Mouse (Mus musculus) intestine, embryonic 14.5 days (tissue): Measurements from ENCODE around the gene Slc6a21. TPM values are rescaled to one million over a fixed set of nuclear protein-coding genes. Genes with fewer than 3 reads are reported as not detected.

ENCODE experiments used
- ATAC-seq: fragments of 200-750 bp; cut with Nextera tagmentation; replicated peaks from 2 replicates; pipeline ENCODE4 v1.8.0; 2017; ENCODE audit warnings: low read depth, moderate number of reproducible peaks, moderate TSS enrichment, moderate library complexity; ENCODE audit not compliant: low FRiP score, low TSS enrichment
- DNase-seq: peaks from one replicate; pipeline ENCODE4 v3.0.0-alpha.2; 2018; ENCODE audit warnings: low spot score
- H3K27ac ChIP-seq: fragments of 300-500 bp; sonication (generic); 2 replicates; pipeline ENCODE4 v1.5.1; 2014; ENCODE audit warnings: low read depth, mild to moderate bottlenecking, control low read depth
- H3K27me3 ChIP-seq: fragments of 300-500 bp; sonication (generic); replicated peaks from 2 replicates; pipeline ENCODE4 v1.6.1; 2014; ENCODE audit warnings: low read length, control low read depth; ENCODE audit not compliant: control insufficient read depth, insufficient read depth
- H3K36me3 ChIP-seq: fragments of 300-500 bp; sonication (generic); 2 replicates; pipeline ENCODE4 v1.6.1; 2014; ENCODE audit warnings: low read length, control low read depth; ENCODE audit not compliant: control insufficient read depth, insufficient read depth
- H3K4me1 ChIP-seq: fragments of 300-500 bp; sonication (generic); replicated peaks from 2 replicates; pipeline ENCODE4 v1.6.1; 2014; ENCODE audit warnings: low read length, control low read depth, mixed read lengths; ENCODE audit not compliant: control insufficient read depth, insufficient read depth
- H3K4me2 ChIP-seq: fragments of 300-500 bp; sonication (generic); 2 replicates; pipeline ENCODE4 v1.6.1; 2014; ENCODE audit warnings: low read length
- H3K4me3 ChIP-seq: fragments of 300-500 bp; sonication (generic); 2 replicates; pipeline ENCODE4 v1.5.1; 2014; ENCODE audit warnings: low read depth, low read length, control low read depth, mixed read lengths
- H3K9ac ChIP-seq: fragments of 300-500 bp; sonication (generic); 2 replicates; pipeline ENCODE4 v1.6.1; 2014; ENCODE audit warnings: mild to moderate bottlenecking, low read length
- H3K9me3 ChIP-seq: fragments of 300-500 bp; sonication (generic); 2 replicates; pipeline ENCODE4 v1.6.1; 2016; ENCODE audit warnings: low read length, control low read depth; ENCODE audit not compliant: control insufficient read depth
- WGBS: fragments of 180-500 bp; shearing (Covaris S2); extraction: QIAGEN DNeasy Blood & Tissue Kit; methylation state at CpG from one replicate; pipeline ENCODE4 v1.1.7; 2014; 5-methylcytosine and 5-hydroxymethylcytosine counted together
- polyA plus RNA-seq: library from polyadenylated mRNA; unstranded; fragments of >200 nt; fragmentation: Nextera tagmentation; extraction: Ambion mirVana; gene quantifications from 2 replicates; pipeline ENCODE4 v1.2.1, GENCODE M21; 2014

Slc6a21 gene
- polyA plus RNA-seq, 1 experiment from 2014 or later: not detected

DNA sequence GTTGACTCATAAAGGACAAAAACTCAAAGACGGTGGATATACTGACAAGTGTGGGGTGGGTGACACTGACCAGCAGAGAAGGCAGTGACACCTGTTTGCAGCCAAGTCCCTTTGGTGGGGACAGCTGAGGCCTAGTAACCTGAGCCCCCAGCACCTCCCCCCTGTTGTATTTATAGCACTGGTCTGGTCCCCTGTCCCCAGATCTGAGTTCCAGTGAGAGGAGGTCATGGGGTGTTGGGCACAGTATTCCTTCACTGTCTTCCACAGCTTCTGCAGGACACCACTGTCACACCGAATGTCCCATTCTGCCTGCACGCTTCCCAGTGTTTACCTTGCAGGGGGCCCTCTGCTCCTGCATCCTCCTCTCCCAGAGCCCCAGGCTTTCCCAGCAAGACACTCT is 57.3 kb downstream of the Slc6a21 start:
- Histone ChIP-seq H3K4me2 (0 out of 2 replicates have a peak overlapping the region, but pooled peaks have one; percentile 14), H3K9ac (no peak overlapping the region), H3K27me3 (no peaks in the 10 kb centered on the region), H3K27ac (no peak overlapping the region), H3K36me3 (no peaks in the 10 kb centered on the region), H3K9me3 (no peaks in the 10 kb centered on the region), H3K4me3 (no peak overlapping the region), H3K4me1 (peaks cover 42% of the 10 kb centered on the region)
- WGBS: 19% methylated on average over 3 of the region's 3 CpGs
- no peak for ATAC-seq
- no peak for DNase-seq

GRCm38 (mm10) chr7:45335056-45335455 is 57.7 kb downstream of the Slc6a21 start, which contains the start of gene Hrc:
Hrc (plus strand) TSS chr7:45335290.
- no peak within 1 kb of the TSS; the same call in 1 of the 2 replicates for H3K9ac ChIP-seq
- 32% methylated on average over 5 of the region's 5 CpGs for WGBS
- peaks cover 44% of the 10 kb centered on the region for H3K4me1 ChIP-seq
- DNase-seq (no peak), ATAC-seq (no peak)
- peak within 1 kb of the TSS; percentile 65; the same call in 1 of the 2 replicates for H3K4me3 ChIP-seq
- no peaks in the 10 kb centered on the region for H3K36me3 ChIP-seq
- peak within 1 kb of the TSS; percentile 93 for H3K4me2 ChIP-seq
- H3K27me3 ChIP-seq: no peaks in the 10 kb centered on the region
- peak within 1 kb of the TSS; percentile 89; the same call in 1 of the 2 replicates for H3K27ac ChIP-seq
- H3K9me3 ChIP-seq: no peaks in the 10 kb centered on the region

- no peaks in the 10 kb centered on the region for H3K9me3 ChIP-seq
- DNase-seq (no peak), ATAC-seq (no peak)
- WGBS: 92% methylated on average over 4 of the region's 4 CpGs
- H3K9ac ChIP-seq: no peak overlapping the region
- H3K27me3 ChIP-seq: no peaks in the 10 kb centered on the region
- H3K4me2 ChIP-seq: no peak overlapping the region
- no peak overlapping the region for H3K4me3 ChIP-seq
- H3K27ac ChIP-seq: no peak overlapping the region
- H3K4me1 ChIP-seq: peaks cover 53% of the 10 kb centered on the region
- H3K36me3 ChIP-seq: no peaks in the 10 kb centered on the region
Observed at GRCm38 (mm10) chr7:45336319-45336718, 59.0 kb downstream of the Slc6a21 start.

DNA sequence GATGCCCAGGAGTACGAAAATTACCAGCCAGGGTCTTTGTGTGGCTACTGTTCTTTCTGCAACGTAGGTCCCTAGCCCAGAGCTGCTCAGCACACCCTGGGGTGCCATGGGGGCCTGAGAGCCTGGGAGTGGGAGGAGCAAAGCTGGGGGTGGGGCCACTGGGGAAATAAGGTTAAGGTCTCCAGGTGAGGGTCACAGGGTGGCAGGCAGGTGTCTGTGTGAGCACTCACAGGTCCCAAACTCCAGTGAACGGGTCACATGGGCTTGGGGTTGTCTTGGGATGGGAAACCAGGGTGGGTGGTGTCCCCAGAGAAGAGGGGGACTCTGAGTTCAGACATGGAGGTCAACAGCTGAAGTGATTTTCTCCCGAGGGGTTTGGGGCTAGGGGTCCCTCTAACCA is 60.2 kb downstream of the Slc6a21 start:
- Histone ChIP-seq H3K4me3 (no peak overlapping the region), H3K9ac (no peak overlapping the region), H3K27ac (no peak overlapping the region), H3K27me3 (no peaks in the 10 kb centered on the region), H3K9me3 (no peaks in the 10 kb centered on the region), H3K36me3 (no peaks in the 10 kb centered on the region), H3K4me1 (peaks cover 48% of the 10 kb centered on the region), H3K4me2 (peak overlapping the region; percentile 76; the same call in 1 of the 2 replicates)
- DNase-seq (no peak), ATAC-seq (no peak)
- 20% methylated on average over 4 of the region's 4 CpGs for WGBS

DNA sequence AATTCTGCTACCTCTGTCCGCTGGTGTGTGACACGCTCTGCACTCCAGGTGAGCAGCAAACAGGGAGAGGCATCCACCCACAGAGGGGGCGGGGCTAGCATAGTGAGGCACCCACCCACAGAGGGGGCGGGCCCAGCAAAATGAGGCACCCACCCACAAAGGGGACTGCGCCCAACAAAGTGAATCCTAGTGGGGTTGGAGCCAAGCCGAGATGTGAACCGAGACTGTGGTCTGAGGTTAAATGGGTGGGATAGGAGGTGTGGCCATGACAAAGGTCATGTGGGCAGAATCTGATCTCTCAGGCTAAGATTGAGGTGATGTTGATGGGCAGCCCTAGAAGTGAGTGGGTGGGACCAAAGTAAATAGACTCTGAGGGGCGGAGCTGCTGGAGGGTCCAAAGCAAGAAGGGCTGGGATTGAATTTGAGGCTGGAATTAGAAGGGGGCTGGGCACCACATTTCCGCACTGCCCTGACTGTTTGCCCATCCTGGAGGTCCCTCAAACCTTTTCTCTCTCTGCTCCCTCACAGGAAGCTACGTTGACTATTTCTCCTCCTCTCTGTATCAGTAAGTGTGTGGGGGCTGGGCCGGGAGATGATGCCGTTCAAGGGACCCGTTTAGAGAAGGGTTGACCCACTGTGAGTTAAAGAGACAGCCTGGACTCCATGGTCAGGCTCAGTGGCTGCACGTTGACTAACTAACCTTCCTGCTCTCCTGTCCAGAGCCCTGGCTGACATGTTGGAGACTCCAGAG is 61.0 kb downstream of the Slc6a21 start:
- DNase-seq (peak; percentile 84), ATAC-seq (peak; percentile 34)
- peaks cover 42% of the 10 kb centered on the region for H3K4me1 ChIP-seq
- no peaks in the 10 kb centered on the region for H3K27me3 ChIP-seq
- H3K4me3 ChIP-seq: peak overlapping the region; percentile 40
- no peak overlapping the region for H3K9ac ChIP-seq
- no peaks in the 10 kb centered on the region for H3K9me3 ChIP-seq
- 2% methylated on average over 14 of the region's 14 CpGs for WGBS
- peak overlapping the region; percentile 76 for H3K4me2 ChIP-seq
- no peaks in the 10 kb centered on the region for H3K36me3 ChIP-seq
- peak overlapping the region; percentile 58 for H3K27ac ChIP-seq

Other genes starting within 250 kb of the Slc6a21 start
- gene Prr12, start 224.6 kb upstream of the Slc6a21 start, polyA plus RNA-seq: 14.0 and 15.0 TPM in 2 replicates
- gene Nosip, start 215.1 kb upstream of the Slc6a21 start, polyA plus RNA-seq: 57.2 and 63.0 TPM in 2 replicates
- 21.8 and 24.0 TPM in 2 replicates for gene Prrg2, start 214.8 kb upstream of the Slc6a21 start, polyA plus RNA-seq
- 313 and 323 TPM in 2 replicates for gene Rcn3, start 185.3 kb upstream of the Slc6a21 start, polyA plus RNA-seq
- 64.1 and 65.1 TPM in 2 replicates for gene Fcgrt, start 173.7 kb upstream of the Slc6a21 start, polyA plus RNA-seq
- 1,923 and 1,961 TPM in 2 replicates for gene Rps11, start 153.1 kb upstream of the Slc6a21 start, polyA plus RNA-seq
- 1,687 and 1,710 TPM in 2 replicates for gene Rpl13a, start 148.8 kb upstream of the Slc6a21 start, polyA plus RNA-seq
- gene Gm45713, start 141.3 kb upstream of the Slc6a21 start, polyA plus RNA-seq: 0.72 and 0.81 TPM in 2 replicates
- 1.3 and 2.1 TPM in 2 replicates for gene Flt3l, start 141.1 kb upstream of the Slc6a21 start, polyA plus RNA-seq
- 108 and 113 TPM in 2 replicates for gene Pih1d1, start 123.2 kb upstream of the Slc6a21 start, polyA plus RNA-seq
- 50.9 and 66.6 TPM in 2 replicates for gene Aldh16a1, start 122.9 kb upstream of the Slc6a21 start, polyA plus RNA-seq
- 0.07 TPM in 1 of 2 replicates, not detected in the other for gene Slc17a7, start 113.6 kb upstream of the Slc6a21 start, polyA plus RNA-seq
- gene Gfy, start 97.9 kb upstream of the Slc6a21 start, polyA plus RNA-seq: not detected in 2 replicates
- gene Pth2, start 96.5 kb upstream of the Slc6a21 start, polyA plus RNA-seq: not detected in 2 replicates
- gene Ccdc155, start 72.6 kb upstream of the Slc6a21 start, polyA plus RNA-seq: 0.43 and 0.73 TPM in 2 replicates
- gene Dkkl1, start 65.4 kb upstream of the Slc6a21 start, polyA plus RNA-seq: 0.80 and 1.0 TPM in 2 replicates
- 129 and 139 TPM in 2 replicates for gene Tead2, start 61.8 kb upstream of the Slc6a21 start, polyA plus RNA-seq
- gene Cd37, start 38.4 kb upstream of the Slc6a21 start, polyA plus RNA-seq: 2.6 and 3.0 TPM in 2 replicates
- 0.24 TPM in 1 of 2 replicates, not detected in the other for gene Slc6a16, start 36.4 kb upstream of the Slc6a21 start, polyA plus RNA-seq
- 18.7 and 21.3 TPM in 2 replicates for gene Trpm4, start 56.3 kb downstream of the Slc6a21 start, polyA plus RNA-seq
- gene Hrc, start 57.8 kb downstream of the Slc6a21 start, polyA plus RNA-seq: 0.58 and 0.63 TPM in 2 replicates
- 5.5 and 5.8 TPM in 2 replicates for gene Ppfia3, start 89.5 kb downstream of the Slc6a21 start, polyA plus RNA-seq
- gene Lin7b, start 93.1 kb downstream of the Slc6a21 start, polyA plus RNA-seq: 3.0 and 3.2 TPM in 2 replicates
- 77.1 and 86.0 TPM in 2 replicates for gene Snrnp70, start 118.2 kb downstream of the Slc6a21 start, polyA plus RNA-seq
- gene Kcna7, start 128.1 kb downstream of the Slc6a21 start, polyA plus RNA-seq: 0.11 TPM in 1 of 2 replicates, not detected in the other
- 2.3 and 3.9 TPM in 2 replicates for gene Ntf5, start 136.2 kb downstream of the Slc6a21 start, polyA plus RNA-seq
- gene Lhb, start 143.3 kb downstream of the Slc6a21 start, polyA plus RNA-seq: 0.38 and 0.47 TPM in 2 replicates
- 36.0 and 36.2 TPM in 2 replicates for gene Gys1, start 157.3 kb downstream of the Slc6a21 start, polyA plus RNA-seq
- 164 and 174 TPM in 2 replicates for gene Ruvbl2, start 160.6 kb downstream of the Slc6a21 start, polyA plus RNA-seq
- gene Ftl1, start 182.4 kb downstream of the Slc6a21 start, polyA plus RNA-seq: 4,654 and 4,671 TPM in 2 replicates
- 134 and 139 TPM in 2 replicates for gene Bax, start 189.4 kb downstream of the Slc6a21 start, polyA plus RNA-seq
- 1.8 and 2.3 TPM in 2 replicates for gene Tulp2, start 204.4 kb downstream of the Slc6a21 start, polyA plus RNA-seq
- gene Gm45808, start 209.3 kb downstream of the Slc6a21 start, polyA plus RNA-seq: not detected in 2 replicates
- gene Dhdh, start 211.3 kb downstream of the Slc6a21 start, polyA plus RNA-seq: 2.9 and 3.5 TPM in 2 replicates
- 192 and 204 TPM in 2 replicates for gene Nucb1, start 232.9 kb downstream of the Slc6a21 start, polyA plus RNA-seq
- 14.7 and 15.0 TPM in 2 replicates for gene Ppp1r15a, start 248.8 kb downstream of the Slc6a21 start, polyA plus RNA-seq
- 0.97 and 1.5 TPM in 2 replicates for gene Plekha4, start 248.8 kb downstream of the Slc6a21 start, polyA plus RNA-seq